Mouse (Mus musculus): Measurements from ENCODE around the gene Cdk7.

- TF ChIP-seq CTCF (conservative IDR thresholded peaks at IDR 0.05 in 1 of 2, IDR thresholded peaks at IDR 0.05 in 1 of 2; ENCODE audit: low read depth in 2 of 2, low read length in 2 of 2), result no peak
- TF ChIP-seq ZC3H11A (IDR thresholded peaks at IDR 0.05; ENCODE audit: low read depth, low read length), result no peak
- TF ChIP-seq POLR2A (IDR thresholded peaks at IDR 0.05; ENCODE audit: low read depth, low read length), result no peak
- no peak for TF ChIP-seq EP300 (IDR thresholded peaks at IDR 0.05; ENCODE audit: low read length)
- no peak for TF ChIP-seq USF1 (IDR thresholded peaks at IDR 0.05; ENCODE audit: low read depth, low read length)
- TF ChIP-seq CHD2 (IDR thresholded peaks at IDR 0.05; ENCODE audit: low read length), result no peak
- TF ChIP-seq JUND (conservative IDR thresholded peaks at IDR 0.05; ENCODE audit: low read depth, low read length), result no peak
- no peak for TF ChIP-seq ETS1 (conservative IDR thresholded peaks at IDR 0.05; ENCODE audit: low read depth, low read length)
Measured at GRCm38 (mm10) chr13:100774704-100775103, 44.0 kb upstream of the Cdk7 start.

Data from CH12.LX (cell line).